ENCODE assay signal across 8 mouse cellular contexts in the genomic region with DNA sequence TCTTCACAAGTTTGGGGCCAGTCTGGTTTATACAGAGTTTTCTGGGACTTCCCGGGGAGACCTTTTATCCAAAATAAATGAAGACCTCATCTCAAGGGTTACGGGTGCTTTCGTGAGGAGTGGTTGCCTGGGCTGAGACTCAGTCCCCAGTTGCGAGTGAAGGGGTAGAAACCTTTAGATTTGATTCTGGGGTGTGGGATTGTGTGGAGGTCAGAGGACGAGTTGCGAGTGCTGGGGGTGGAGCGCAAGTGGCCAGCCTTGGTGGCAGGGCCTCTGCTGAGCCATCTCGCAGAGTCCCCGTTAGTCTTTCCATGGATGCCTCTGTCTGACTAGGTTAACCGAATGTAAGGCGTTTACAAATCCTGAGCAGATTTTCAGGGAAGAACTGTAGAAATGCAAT. TPM values are rescaled to one million over a fixed set of nuclear protein-coding genes. Genes with fewer than 3 reads are reported as not detected.
DNase-seq lines count a peak whose midpoint lies in the region; ATAC-seq and TF ChIP-seq lines count a peak whose summit lies in the region.

No protein-coding gene starts in this region.

- no peak for TF ChIP-seq EP300 in heart, postnatal 0 days (IDR thresholded peaks at IDR 0.05; ENCODE audit: low read depth)

- no peaks in the 10 kb centered on the region for H3K36me3 ChIP-seq in heart, postnatal 0 days (replicated peaks; ENCODE audit: control insufficient read depth, insufficient read depth, low read length)
- no peaks in the 10 kb centered on the region for H3K36me3 ChIP-seq in limb, embryonic 11.5 days (ENCODE audit: control insufficient read depth, insufficient read depth, low read length)
- H3K36me3 ChIP-seq in midbrain, embryonic 16.5 days (ENCODE audit: control insufficient read depth, insufficient read depth, low read length) = no peaks in the 10 kb centered on the region

- peak overlapping the region; percentile 84 for H3K4me2 ChIP-seq in heart, postnatal 0 days (ENCODE audit: low read depth, low read length)
- peak overlapping the region; percentile 86 for H3K4me2 ChIP-seq in limb, embryonic 11.5 days (ENCODE audit: low read depth, severe bottlenecking)
- H3K4me2 ChIP-seq in midbrain, embryonic 16.5 days (ENCODE audit: low read length) = peak overlapping the region; percentile 88

- no peaks in the 10 kb centered on the region for H3K27me3 ChIP-seq in heart, postnatal 0 days (ENCODE audit: control insufficient read depth, insufficient read depth, low read length)
- H3K27me3 ChIP-seq in limb, embryonic 11.5 days (ENCODE audit: control insufficient read depth, insufficient read depth, low read length) = no peaks in the 10 kb centered on the region
- H3K27me3 ChIP-seq in midbrain, embryonic 16.5 days (ENCODE audit: control insufficient read depth, insufficient read depth, low read depth, low read length) = no peaks in the 10 kb centered on the region

- intact Hi-C loops in left cerebral cortex, postnatal 25 days (cut with DNase I) = loop anchor here (5.0 kb wide), 2 partner anchors 136 to 151 kb away; no protein-coding TSS in a partner anchor

- peak overlapping the region; percentile 86 for H3K4me3 ChIP-seq in heart, postnatal 0 days (ENCODE audit: low read depth, low read length)
- peak overlapping the region; percentile 87 for H3K4me3 ChIP-seq in limb, embryonic 11.5 days (ENCODE audit: low read depth, low read length)
- peak overlapping the region; percentile 90 for H3K4me3 ChIP-seq in midbrain, embryonic 16.5 days (ENCODE audit: low read depth, low read length)

- DNase-seq in spleen, adult 12 weeks (ENCODE audit: low spot score) = peak; percentile 18
- DNase-seq in spleen, adult 18-20 months = no peak
- peak; percentile 51 for DNase-seq in embryo, embryonic 10.5 days (ENCODE audit: low spot score)
- DNase-seq in heart, postnatal 0 days (ENCODE audit: low spot score) = no peak
- no peak for DNase-seq in limb, embryonic 11.5 days (ENCODE audit: low spot score)
- DNase-seq in ovary, postnatal 14 days (ENCODE audit: low spot score) = no peak
- DNase-seq in left cerebral cortex, postnatal 25 days (ENCODE audit: low spot score in 2 of 2) = no peak

- peak overlapping the region; percentile 97 for H3K9ac ChIP-seq in heart, postnatal 0 days (replicated peaks; ENCODE audit: low read depth, low read length)
- peak overlapping the region; percentile 100 for H3K9ac ChIP-seq in limb, embryonic 11.5 days (ENCODE audit: low read length)
- peak overlapping the region; percentile 99 for H3K9ac ChIP-seq in midbrain, embryonic 16.5 days (ENCODE audit: low read depth, low read length)

- no peak for TF ChIP-seq CTCF in heart, postnatal 0 days (IDR thresholded peaks at IDR 0.05; ENCODE audit: low read depth)

- peak; percentile 7; the same call in 1 of the 2 replicates for ATAC-seq in heart, postnatal 0 days (ENCODE audit: insufficient read depth, low read depth)
- ATAC-seq in limb, embryonic 11.5 days (ENCODE audit: insufficient number of reproducible peaks, low FRiP score, low TSS enrichment, low read depth) = no peak; the same call in 1 of the 2 replicates
- ATAC-seq in midbrain, embryonic 16.5 days = peak; percentile 32; the same call in 1 of the 2 replicates

- 2% methylated on average over 11 of the region's 11 CpGs for WGBS in heart, postnatal 0 days
- WGBS in limb, embryonic 11.5 days = 3% methylated on average over 11 of the region's 11 CpGs
- 1% methylated on average over 11 of the region's 11 CpGs for WGBS in midbrain, embryonic 16.5 days

- H3K27ac ChIP-seq in heart, postnatal 0 days (ENCODE audit: low read depth) = peak overlapping the region; percentile 95; the same call in 1 of the 2 replicates
- H3K27ac ChIP-seq in limb, embryonic 11.5 days (replicated peaks; ENCODE audit: low read depth, low read length) = peak overlapping the region; percentile 92; the same call in 1 of the 2 replicates
- H3K27ac ChIP-seq in midbrain, embryonic 16.5 days (ENCODE audit: low read length) = peak overlapping the region; percentile 98

- H3K9me3 ChIP-seq in heart, postnatal 0 days (replicated peaks; ENCODE audit: control insufficient read depth, low read length) = no peaks in the 10 kb centered on the region
- no peaks in the 10 kb centered on the region for H3K9me3 ChIP-seq in limb, embryonic 11.5 days (ENCODE audit: control insufficient read depth, low read length)
- H3K9me3 ChIP-seq in midbrain, embryonic 16.5 days (replicated peaks; ENCODE audit: control insufficient read depth, low read length, poor library complexity, severe bottlenecking) = no peaks in the 10 kb centered on the region

- H3K4me1 ChIP-seq in heart, postnatal 0 days (ENCODE audit: control insufficient read depth, insufficient read depth) = peaks cover 36% of the 10 kb centered on the region
- H3K4me1 ChIP-seq in limb, embryonic 11.5 days (ENCODE audit: control insufficient read depth, insufficient read depth, low read length) = peaks cover 6% of the 10 kb centered on the region; the same call in 1 of the 2 replicates
- H3K4me1 ChIP-seq in midbrain, embryonic 16.5 days (ENCODE audit: control insufficient read depth, insufficient read depth, low read length) = peaks cover 30% of the 10 kb centered on the region

RNA-seq across cellular contexts. Expression of gene Siah1a, which starts 0.8 kb away (rescaled TPM):
- 40.4 and 61.8 TPM in 2 replicates for total RNA-seq in heart, postnatal 0 days (2014; rRNA removed; ENCODE audit: low replicate concordance)
- polyA plus RNA-seq in heart, postnatal 0 days (2015; fragmentation: Nextera tagmentation; extraction: Ambion mirVana) = 29.7 and 31.0 TPM in 2 replicates
- polyA plus RNA-seq in limb, embryonic 11.5 days (2014; fragmentation: Nextera tagmentation; extraction: Ambion mirVana) = 59.8 and 61.6 TPM in 2 replicates
- 71.9 and 79.0 TPM in 2 replicates for polyA plus RNA-seq in midbrain, embryonic 16.5 days (2015; fragmentation: Nextera tagmentation; extraction: Ambion mirVana)
- total RNA-seq in left cerebral cortex, postnatal 25 days (2021) = 10 to 100 TPM; 28.6 to 32.1 TPM

RNA-seq across cellular contexts. Expression of gene Gm10638, which starts 1.0 kb away (rescaled TPM):
- 4.1 TPM in 1 of 2 replicates, not detected in the other for total RNA-seq in heart, postnatal 0 days (2014; rRNA removed; ENCODE audit: low replicate concordance)
- polyA plus RNA-seq in heart, postnatal 0 days (2015; fragmentation: Nextera tagmentation; extraction: Ambion mirVana) = 4.6 and 5.9 TPM in 2 replicates
- polyA plus RNA-seq in limb, embryonic 11.5 days (2014; fragmentation: Nextera tagmentation; extraction: Ambion mirVana) = 5.9 and 7.4 TPM in 2 replicates
- polyA plus RNA-seq in midbrain, embryonic 16.5 days (2015; fragmentation: Nextera tagmentation; extraction: Ambion mirVana) = 5.5 and 6.8 TPM in 2 replicates
- total RNA-seq in left cerebral cortex, postnatal 25 days (2021) = 1 to 10 TPM; 3.2 to 3.4 TPM

Comparison
In these comparisons a context has a peak if more than half of its experiments do, and no peak if none do; other contexts are left out.
1. DNase-seq: peak in spleen, adult 12 weeks (single experiment) and embryo, embryonic 10.5 days (single experiment); none in spleen, adult 18-20 months (0 of 2), heart, postnatal 0 days (single experiment), limb, embryonic 11.5 days (single experiment), ovary, postnatal 14 days (single experiment) and left cerebral cortex, postnatal 25 days (0 of 2).
2. Peak in every context shown above with its lines, with median percentiles within 50 percentile points of each other: H3K27ac ChIP-seq, H3K4me2 ChIP-seq, H3K4me3 ChIP-seq and H3K9ac ChIP-seq.